Mouse (Mus musculus) CH12.LX (cell line): ENCODE measurements around the gene Rpl11. TPM values are rescaled to one million over a fixed set of nuclear protein-coding genes. Genes with fewer than 3 reads are reported as not detected.

Experiments
- DNase-seq: peaks from one replicate; pipeline ENCODE4 v3.0.0-alpha.2; 2013; ENCODE audit errors: extremely low read depth
- H3K27ac ChIP-seq: 2 replicates; pipeline ENCODE4 v1.5.1; 2012; ENCODE audit warnings: low read depth, mild to moderate bottlenecking, control low read depth, moderate library complexity; ENCODE audit not compliant: insufficient read depth
- H3K27me3 ChIP-seq: replicated peaks from 2 replicates; pipeline ENCODE3; 2012; ENCODE audit warnings: inconsistent platforms
- H3K36me3 ChIP-seq, 2 experiments: replicated peaks in 1 of 2; 2 replicates each; pipeline versions ENCODE3 to v1.6.1; 2012; ENCODE audit warnings: inconsistent platforms in 1 of 2, low read length in 1 of 2, mild to moderate bottlenecking in 1 of 2, mixed read lengths in 1 of 2, moderate library complexity in 1 of 2; ENCODE audit not compliant: control insufficient read depth in 1 of 2, insufficient read depth in 1 of 2
- H3K4me1 ChIP-seq, 2 experiments: 2 replicates each; pipeline ENCODE4 v1.6.1; 2012; ENCODE audit warnings: inconsistent platforms in 1 of 2, moderate library complexity in 1 of 2; ENCODE audit not compliant: insufficient read depth in 2 of 2, control insufficient read depth in 1 of 2
- H3K4me2 ChIP-seq: 2 replicates; pipeline ENCODE4 v1.6.1; 2012; ENCODE audit warnings: low read depth, mild to moderate bottlenecking, control low read depth; ENCODE audit not compliant: poor library complexity, insufficient read depth, severe bottlenecking
- H3K4me3 ChIP-seq, 3 experiments: fragments of 150-350 bp in 1 of 3; sonication (generic) in 1 of 3; replicated peaks in 1 of 3; 2 replicates each; pipeline versions ENCODE3 to v1.5.1; 2011 to 2012; ENCODE audit warnings: low read depth in 2 of 3, low read length in 2 of 3, mild to moderate bottlenecking in 2 of 3, moderate library complexity in 2 of 3, control low read depth in 1 of 3, improper control_type of control experiment in 1 of 3, inconsistent platforms in 1 of 3, mixed read lengths in 1 of 3; ENCODE audit not compliant: poor library complexity in 1 of 3
- H3K79me2 ChIP-seq: replicated peaks from 2 replicates; pipeline ENCODE4 v1.6.1; 2012; ENCODE audit warnings: mild to moderate bottlenecking, moderate library complexity; ENCODE audit not compliant: control insufficient read depth, poor library complexity, insufficient read depth, severe bottlenecking; ENCODE audit errors: extremely low read depth
- H3K9ac ChIP-seq: 2 replicates; pipeline ENCODE4 v1.6.1; 2012; ENCODE audit warnings: low read depth, mild to moderate bottlenecking, control low read depth, moderate library complexity; ENCODE audit not compliant: insufficient read depth
- H3K9me3 ChIP-seq: replicated peaks from 2 replicates; pipeline ENCODE3; 2012; ENCODE audit warnings: low read length, inconsistent platforms, mixed read lengths
- BHLHE40 ChIP-seq: IDR thresholded peaks from 2 replicates; pipeline ENCODE4 v1.6.1; 2011; ENCODE audit warnings: mild to moderate bottlenecking, low read depth, low read length, improper control_type of control experiment
- CHD2 ChIP-seq: IDR thresholded peaks from 2 replicates; pipeline ENCODE4 v1.6.1; 2011; ENCODE audit warnings: low read length, improper control_type of control experiment
- CTCF ChIP-seq, 2 experiments: IDR thresholded peaks in 1 of 2; conservative IDR thresholded peaks in 1 of 2; 2 replicates each; pipeline ENCODE4 v1.5.1; 2011 to 2012; ENCODE audit warnings: low read depth in 2 of 2, low read length in 2 of 2, improper control_type of control experiment in 1 of 2, inconsistent platforms in 1 of 2, mild to moderate bottlenecking in 1 of 2, moderate library complexity in 1 of 2
- E2F4 ChIP-seq: IDR thresholded peaks from 2 replicates; pipeline ENCODE4 v1.6.1; 2011; ENCODE audit warnings: low read depth, low read length, improper control_type of control experiment; ENCODE audit not compliant: insufficient replicate concordance
- ELF1 ChIP-seq: IDR thresholded peaks from 2 replicates; pipeline ENCODE4 v1.6.1; 2014; ENCODE audit warnings: low read depth, mild to moderate bottlenecking, inconsistent platforms, low read length, improper control_type of control experiment
- EP300 ChIP-seq: IDR thresholded peaks from 2 replicates; pipeline ENCODE4 v1.6.1; 2011; ENCODE audit warnings: low read length, improper control_type of control experiment
- GABPA ChIP-seq: IDR thresholded peaks from 2 replicates; pipeline ENCODE4 v1.6.1; 2012; ENCODE audit warnings: low read depth, low read length, improper control_type of control experiment, inconsistent platforms; ENCODE audit not compliant: insufficient replicate concordance
- HCFC1 ChIP-seq: IDR thresholded peaks from 2 replicates; pipeline ENCODE4 v1.6.1; 2012; ENCODE audit warnings: low read depth, mild to moderate bottlenecking, inconsistent platforms, low read length, improper control_type of control experiment
- JUN ChIP-seq: IDR thresholded peaks from 2 replicates; pipeline ENCODE4 v1.6.1; 2011; ENCODE audit warnings: low read depth, mild to moderate bottlenecking, low read length, improper control_type of control experiment, moderate library complexity; ENCODE audit not compliant: insufficient read depth
- KAT2A ChIP-seq: IDR thresholded peaks from 2 replicates; pipeline ENCODE4 v1.6.1; 2012; ENCODE audit warnings: low read length, improper control_type of control experiment, inconsistent platforms; ENCODE audit not compliant: insufficient replicate concordance
- MAFK ChIP-seq: IDR thresholded peaks from 2 replicates; pipeline ENCODE4 v1.6.1; 2011; ENCODE audit warnings: low read length, improper control_type of control experiment; ENCODE audit not compliant: insufficient replicate concordance
- MAX ChIP-seq: IDR thresholded peaks from 2 replicates; pipeline ENCODE4 v1.6.1; 2011; ENCODE audit warnings: low read length, improper control_type of control experiment
- MAZ ChIP-seq: IDR thresholded peaks from 2 replicates; pipeline ENCODE4 v1.6.1; 2012; ENCODE audit warnings: low read depth, mild to moderate bottlenecking, inconsistent platforms, low read length, improper control_type of control experiment, moderate library complexity
- MEF2A ChIP-seq: IDR thresholded peaks from 2 replicates; pipeline ENCODE4 v1.6.1; 2014; ENCODE audit warnings: low read depth, mild to moderate bottlenecking, inconsistent platforms, low read length, improper control_type of control experiment, borderline replicate concordance
- MXI1 ChIP-seq: IDR thresholded peaks from 2 replicates; pipeline ENCODE4 v1.6.1; 2011; ENCODE audit warnings: mild to moderate bottlenecking, low read depth, low read length, improper control_type of control experiment
- MYC ChIP-seq: IDR thresholded peaks from 2 replicates; pipeline ENCODE4 v1.6.1; 2011; ENCODE audit warnings: low read depth, mild to moderate bottlenecking, improper control_type of control experiment, low read length
- NELFE ChIP-seq: IDR thresholded peaks from 2 replicates; pipeline ENCODE4 v1.6.1; 2011; ENCODE audit warnings: low read depth, low read length, improper control_type of control experiment
- NRF1 ChIP-seq: IDR thresholded peaks from 2 replicates; pipeline ENCODE4 v1.6.1; 2014; ENCODE audit warnings: low read depth, mild to moderate bottlenecking, inconsistent platforms, low read length, improper control_type of control experiment, moderate library complexity
- PAX5 ChIP-seq: IDR thresholded peaks from 2 replicates; pipeline ENCODE4 v1.6.1; 2012; ENCODE audit warnings: low read length, inconsistent platforms, mixed read lengths
- POLR2A ChIP-seq: IDR thresholded peaks from 2 replicates; pipeline ENCODE4 v1.6.1; 2011; ENCODE audit warnings: low read depth, mild to moderate bottlenecking, improper control_type of control experiment, low read length
- POLR2AphosphoS2 ChIP-seq: IDR thresholded peaks from 2 replicates; pipeline ENCODE4 v1.6.1; 2011; ENCODE audit warnings: low read depth, low read length, improper control_type of control experiment
- RAD21 ChIP-seq: IDR thresholded peaks from 2 replicates; pipeline ENCODE4 v1.6.1; 2011; ENCODE audit warnings: low read depth, mild to moderate bottlenecking, low read length, improper control_type of control experiment, moderate library complexity
- RCOR1 ChIP-seq: conservative IDR thresholded peaks from 2 replicates; pipeline ENCODE4 v1.6.1; 2012; ENCODE audit warnings: low read depth, mild to moderate bottlenecking, inconsistent platforms, low read length, improper control_type of control experiment
- SIN3A ChIP-seq: IDR thresholded peaks from 2 replicates; pipeline ENCODE4 v1.6.1; 2012; ENCODE audit warnings: low read length, improper control_type of control experiment, inconsistent platforms
- TBP ChIP-seq: conservative IDR thresholded peaks from 2 replicates; pipeline ENCODE4 v1.6.1; 2011; ENCODE audit warnings: low read depth, low read length, improper control_type of control experiment
- TCF12 ChIP-seq: IDR thresholded peaks from 2 replicates; pipeline ENCODE4 v1.6.1; 2014; ENCODE audit warnings: low read depth, mild to moderate bottlenecking, inconsistent platforms, low read length, improper control_type of control experiment
- UBTF ChIP-seq: IDR thresholded peaks from 2 replicates; pipeline ENCODE4 v1.6.1; 2012; ENCODE audit warnings: low read depth, mild to moderate bottlenecking, inconsistent platforms, low read length, improper control_type of control experiment, moderate library complexity
- USF1 ChIP-seq: IDR thresholded peaks from 2 replicates; pipeline ENCODE4 v1.6.1; 2014; ENCODE audit warnings: low read depth, mild to moderate bottlenecking, inconsistent platforms, low read length, improper control_type of control experiment
- ZC3H11A ChIP-seq: IDR thresholded peaks from 2 replicates; pipeline ENCODE4 v1.6.1; 2012; ENCODE audit warnings: low read depth, mild to moderate bottlenecking, inconsistent platforms, low read length, improper control_type of control experiment
- ZKSCAN1 ChIP-seq: IDR thresholded peaks from 2 replicates; pipeline ENCODE4 v1.6.1; 2012; ENCODE audit warnings: low read depth, inconsistent platforms, low read length, improper control_type of control experiment, borderline replicate concordance
- ZNF384 ChIP-seq: IDR thresholded peaks from 2 replicates; pipeline ENCODE4 v1.6.1; 2012; ENCODE audit warnings: low read depth, low read length, improper control_type of control experiment, inconsistent platforms
- dilution Hi-C: fragments of 300-500 bp; cut with MboI; formaldehyde crosslinking; loops from 2 replicates; pipeline ENCODE4 v1.14.3; 2020; ENCODE audit warnings: low sequenced_read_pairs; ENCODE audit not compliant: extremely low pct_unique_long_range_greater_than_20kb, extremely low pct_ligation_motif_present
- in situ Hi-C: fragments of 300-500 bp; cut with MboI; formaldehyde crosslinking; loops from 3 replicates; pipeline ENCODE4 v1.14.3; 2019; ENCODE audit warnings: low sequenced_read_pairs, low pct_ligation_motif_present, low pct_unique_long_range_greater_than_20kb, mixed read lengths
- polyA plus RNA-seq: library from polyadenylated mRNA; unstranded; fragments of >175 nt; gene quantifications from 2 replicates; pipeline ENCODE4 v1.2.1, GENCODE M21; 2012; ENCODE audit warnings: low read depth; ENCODE audit not compliant: insufficient read length
- total RNA-seq, 2 experiments: library from RNA; depleted of rRNA; stranded (reverse); fragments of 300-350 nt in 1 of 2; fragments of >200 nt in 1 of 2; gene quantifications; 2 replicates each; pipeline ENCODE4 v1.2.3; 2012 to 2014

The Rpl11 gene
- total and polyA plus RNA-seq, 3 experiments = 1,170 to 2,513 (median 1,661) TPM

GRCm38 (mm10) chr4:136022924-136023323, 30.3 kb downstream of the Rpl11 start:
- H3K4me2 ChIP-seq = no peak overlapping the region
- peaks cover 3% of the 10 kb centered on the region for H3K9me3 ChIP-seq
- no peak overlapping the region for H3K9ac ChIP-seq
- in situ Hi-C loops (no loop called here), dilution Hi-C loops (no loop called here)
- no peak overlapping the region for H3K27ac ChIP-seq
- H3K36me3 ChIP-seq = peaks cover 5 to 17% of the 10 kb centered on the region in 2 experiments
- peaks cover 35% of the 10 kb centered on the region for H3K79me2 ChIP-seq
- H3K4me1 ChIP-seq = peaks cover 15 to 39% of the 10 kb centered on the region in 2 experiments
- H3K27me3 ChIP-seq = no peaks in the 10 kb centered on the region
- no peak for DNase-seq
- TF ChIP-seq CTCF (conservative IDR thresholded peaks at IDR 0.05 in 1 of 2, IDR thresholded peaks at IDR 0.05 in 1 of 2; ENCODE audit: low read depth in 2 of 2, low read length in 2 of 2) (no peak), TBP (no peak), MAFK (no peak), ZNF384 (no peak), UBTF (no peak), RAD21 (no peak), POLR2A (no peak), CHD2 (no peak), POLR2AphosphoS2 (no peak), ZKSCAN1 (no peak), PAX5 (no peak), USF1 (no peak), ZC3H11A (no peak), MEF2A (no peak), MAX (no peak), EP300 (no peak), MYC (no peak), HCFC1 (no peak), MAZ (no peak), ELF1 (no peak)
- TF ChIP-seq, all 38 proteins: peak for 0
- no peak overlapping the region for H3K4me3 ChIP-seq

- in situ Hi-C loops (no loop called here), dilution Hi-C loops (no loop called here)
- TF ChIP-seq GABPA = no peak
- TF ChIP-seq SIN3A = no peak; the same call in 1 of the 2 replicates
- peak; percentile 87 for TF ChIP-seq TCF12
- peak; percentile 71; the same call in 1 of the 2 replicates for TF ChIP-seq NELFE
- TF ChIP-seq CTCF (conservative IDR thresholded peaks at IDR 0.05 in 1 of 2, IDR thresholded peaks at IDR 0.05 in 1 of 2; ENCODE audit: low read depth in 2 of 2, low read length in 2 of 2) = no peak
- TF ChIP-seq BHLHE40 = no peak
- TF ChIP-seq E2F4 = no peak
- no peak; the same call in 1 of the 2 replicates for TF ChIP-seq RAD21
- no peak for TF ChIP-seq PAX5
- peak; percentile 60; the same call in 1 of the 2 replicates for TF ChIP-seq KAT2A
- no peak for TF ChIP-seq ZC3H11A
- no peak for TF ChIP-seq ZNF384
- TF ChIP-seq JUN = no peak
- TF ChIP-seq NRF1 = peak; percentile 55
- TF ChIP-seq RCOR1 = no peak
- no peak for TF ChIP-seq ZKSCAN1
- peak; percentile 49; the same call in 1 of the 2 replicates for TF ChIP-seq POLR2AphosphoS2
- TF ChIP-seq POLR2A = peak; percentile 78
- peak; percentile 28; the same call in 1 of the 2 replicates for TF ChIP-seq MXI1
- TF ChIP-seq USF1 = no peak
- no peak for TF ChIP-seq EP300
- TF ChIP-seq HCFC1 = peak; percentile 86
- peak; percentile 90 for TF ChIP-seq ELF1
Observed at GRCm38 (mm10) chr4:136021549-136022047, 31.6 kb downstream of the Rpl11 start, which contains the start of gene Eloa. Gene Eloa, minus strand, starts transcription at chr4:136021763.

More at GRCm38 (mm10) chr4:136021549-136022047, 31.6 kb downstream of the Rpl11 start, which contains the start of gene Eloa:
- H3K9ac ChIP-seq = peak within 1 kb of the TSS; percentile 97
- H3K27ac ChIP-seq = peak within 1 kb of the TSS; percentile 39
- H3K79me2 ChIP-seq = peaks cover 48% of the 10 kb centered on the region
- H3K27me3 ChIP-seq = no peaks in the 10 kb centered on the region
- H3K4me1 ChIP-seq = peaks cover 2 to 31% of the 10 kb centered on the region in 2 experiments
- H3K4me2 ChIP-seq = peak within 1 kb of the TSS; percentile 76
- peaks cover 5 to 22% of the 10 kb centered on the region in 2 experiments for H3K36me3 ChIP-seq
- peaks cover 3% of the 10 kb centered on the region for H3K9me3 ChIP-seq
- H3K4me3 ChIP-seq = peak within 1 kb of the TSS; percentile 88 to 97 (median 94)
- peak; percentile 99 for DNase-seq
